Mouse (Mus musculus): ENCODE data around the gene Nup214.

- TF ChIP-seq CTCF (IDR thresholded peaks at IDR 0.05), result no peak
- TF ChIP-seq POLR2A (IDR thresholded peaks at IDR 0.05; ENCODE audit: insufficient read depth, low read depth, low read length), result no peak
Measured at GRCm38 (mm10) chr2:32075368-32075767, 101.1 kb downstream of the Nup214 start.

All from heart, adult 2 months (tissue).